Mouse (Mus musculus): ENCODE results near the gene Pitpnm2. TPM values are rescaled to one million over a fixed set of nuclear protein-coding genes. Genes with fewer than 3 reads are reported as not detected.

Gene Pitpnm2
- total RNA-seq, 4 experiments from 2014 or later: 260 to 337 (median 315) TPM

DNA sequence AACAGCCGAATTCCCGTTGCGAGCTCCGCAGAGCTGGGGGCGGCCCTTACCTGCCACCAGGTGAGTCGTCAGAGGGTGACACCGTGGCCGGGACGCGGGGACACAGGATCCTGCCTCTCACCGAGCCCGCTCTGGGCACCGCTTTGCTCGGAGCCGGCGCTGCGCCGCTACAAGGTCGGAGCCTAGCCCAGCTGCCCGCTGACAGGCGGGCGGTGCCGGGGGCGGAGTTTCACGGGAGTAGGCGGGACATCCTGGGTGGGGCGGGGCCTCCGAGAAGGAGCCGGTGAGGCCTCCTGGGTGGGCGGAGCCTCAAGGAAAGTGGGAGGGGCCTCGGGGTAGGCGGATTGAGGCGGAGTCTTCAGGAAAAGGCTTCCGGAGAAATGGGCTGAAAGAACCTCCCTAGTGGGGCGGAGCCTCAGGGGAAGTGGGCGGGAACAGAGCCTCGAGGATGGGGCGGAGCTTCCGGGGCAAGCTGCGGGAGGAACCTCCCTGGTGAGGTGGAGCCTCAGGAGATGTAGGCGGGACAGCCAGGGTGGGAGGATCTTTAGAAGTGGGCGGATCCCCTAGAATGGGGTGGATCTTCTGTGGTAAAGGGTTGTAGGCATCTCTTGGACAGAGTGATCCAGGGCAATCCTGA, 153.8 kb downstream of the Pitpnm2 start, which contains the start of gene Abcb9:
Gene Abcb9 (minus strand): TSS at position 203 of the 637 bp plus-strand sequence.
- DNase-seq (ENCODE audit: low spot score in 2 of 2): peak; percentile 95 to 97

DNA sequence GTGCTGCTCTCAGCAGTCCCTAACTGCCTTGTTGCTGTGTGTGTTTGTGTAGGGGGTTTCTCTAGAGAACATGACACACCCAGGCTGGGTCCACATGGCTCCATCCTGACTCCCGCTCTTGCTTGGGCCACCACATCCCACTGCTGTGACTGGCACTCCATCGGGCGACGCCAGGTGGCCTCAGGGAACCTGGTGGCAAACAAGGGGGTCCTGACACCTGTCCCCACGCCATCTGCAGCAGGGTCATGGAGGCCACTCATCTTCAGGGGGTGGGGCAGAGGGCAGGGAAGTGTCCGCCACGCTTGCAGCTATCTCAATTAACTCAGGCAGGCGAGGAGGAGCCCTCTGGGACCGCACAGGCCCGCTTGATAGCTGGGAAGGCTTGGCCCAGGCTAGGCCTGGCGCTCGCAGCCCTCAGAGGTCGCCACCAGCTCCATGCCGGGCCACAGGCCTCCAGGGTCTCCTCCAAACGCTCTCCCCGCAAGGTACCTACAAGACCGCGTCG, 154.4 kb downstream of the Pitpnm2 start:
- DNase-seq (ENCODE audit: low spot score in 2 of 2): no peak

DNA sequence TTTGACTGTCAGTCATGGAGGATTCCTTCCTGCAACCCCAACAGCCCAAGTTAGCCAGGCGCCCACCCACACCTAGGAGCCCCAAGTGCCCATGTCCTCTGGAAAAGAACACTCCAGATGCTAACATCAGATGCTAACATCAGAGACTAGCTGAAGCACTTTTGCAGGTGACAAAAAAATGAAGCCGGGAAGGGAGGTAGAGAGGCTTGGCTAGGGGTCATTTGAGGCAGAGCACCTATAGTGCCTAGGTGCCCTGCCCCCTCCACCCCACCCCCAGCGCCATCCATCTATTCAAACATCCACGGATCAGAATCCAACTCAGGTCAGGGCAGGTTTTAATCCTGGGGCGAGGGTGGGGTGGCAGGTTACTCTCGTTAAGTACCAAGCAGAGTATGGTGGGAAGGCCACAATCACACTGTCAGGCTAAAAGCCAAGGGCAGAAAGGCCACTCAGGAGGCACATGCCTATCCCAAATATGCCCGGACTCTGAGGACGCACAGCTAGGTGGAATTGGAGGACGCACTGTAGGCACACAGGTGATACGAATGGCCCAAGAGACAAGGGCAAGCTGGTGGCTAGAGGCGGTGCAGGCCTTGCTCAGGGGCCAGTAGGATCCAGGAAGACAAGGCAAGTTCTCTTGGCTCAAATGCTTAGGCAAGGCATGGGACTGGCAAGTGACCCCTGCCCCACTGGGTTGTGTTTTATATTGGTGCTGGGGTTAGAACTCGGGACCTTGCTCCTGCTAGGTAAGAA, 155.5 kb downstream of the Pitpnm2 start:
- no peak for DNase-seq (ENCODE audit: low spot score in 2 of 2)

DNA sequence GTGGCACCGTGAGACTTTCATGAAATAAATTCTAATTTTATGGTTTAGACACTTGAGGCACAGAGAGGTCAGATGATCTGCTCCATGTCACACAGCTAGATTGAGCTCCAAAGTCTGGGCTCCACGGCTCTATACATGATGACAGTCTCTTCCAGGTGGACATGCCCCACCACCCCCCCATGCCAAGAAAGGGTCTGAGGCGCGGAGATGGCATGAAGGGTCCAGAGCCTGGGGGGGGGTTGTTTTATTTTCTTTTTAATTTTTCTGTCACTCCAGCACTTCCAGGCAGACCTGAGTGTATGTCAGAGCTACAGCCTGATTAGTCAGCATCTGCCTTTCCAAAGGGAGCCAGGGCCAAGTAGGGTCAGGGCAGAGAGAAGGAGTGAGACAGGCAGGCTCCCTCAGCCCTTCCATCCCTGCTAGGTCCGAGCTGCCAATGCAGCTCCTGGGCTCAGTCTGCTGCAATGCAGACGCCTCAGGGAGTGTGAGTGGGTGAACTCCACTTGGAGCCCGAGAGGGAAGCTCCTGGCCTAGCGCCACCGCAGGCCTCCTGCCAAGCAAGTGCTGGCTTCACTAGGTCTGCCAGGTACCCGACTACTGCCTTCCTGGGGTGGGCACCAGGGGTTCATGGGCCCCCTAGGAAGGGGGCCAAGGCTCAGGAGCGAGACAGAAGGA, 156.3 kb downstream of the Pitpnm2 start:
- DNase-seq (ENCODE audit: low spot score in 2 of 2): peak in 1 of 2 experiments; percentile 76

DNA sequence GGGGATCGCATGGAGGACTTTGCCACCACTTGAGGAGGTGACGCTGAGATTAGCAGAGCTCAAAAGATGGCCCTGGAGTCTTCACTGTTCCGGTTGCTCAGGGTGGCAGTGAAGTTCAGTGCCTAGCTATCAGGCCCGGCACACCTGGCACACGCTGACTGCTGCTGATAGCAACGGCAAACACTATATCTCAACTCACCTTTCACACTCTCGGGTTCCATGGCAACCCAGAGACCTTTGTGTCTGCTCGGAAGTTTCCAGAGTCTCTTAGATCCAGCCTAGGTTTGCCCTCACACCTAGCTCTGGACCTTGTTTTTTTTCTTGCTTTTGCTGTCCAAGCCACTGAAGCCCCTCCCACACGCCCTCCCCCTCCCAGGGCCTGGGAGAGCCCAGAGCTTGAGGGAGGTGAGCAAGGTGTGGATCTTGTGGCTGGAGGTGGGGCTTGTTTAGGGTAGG, 157.6 kb downstream of the Pitpnm2 start:
- DNase-seq (ENCODE audit: low spot score in 2 of 2): no peak

DNA sequence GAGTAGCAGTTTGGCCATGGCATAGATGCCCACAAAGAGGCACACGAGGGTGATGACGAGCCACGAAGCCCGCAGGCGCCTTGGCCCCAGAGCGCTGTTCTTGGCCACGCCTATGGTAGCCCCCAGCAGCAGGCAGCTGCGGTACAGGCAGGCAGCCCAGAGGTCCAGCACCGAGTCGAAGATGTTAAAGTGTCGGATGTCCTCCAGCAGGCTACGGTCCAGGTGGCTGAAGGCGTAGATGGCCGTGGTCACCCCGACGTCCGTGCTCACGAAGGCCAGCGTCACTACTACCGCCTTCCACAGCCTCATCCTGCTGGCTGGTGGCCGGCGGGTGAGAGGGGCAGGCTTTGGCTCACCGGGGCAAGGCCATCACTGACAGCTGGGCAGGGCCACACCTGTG, 159.7 kb downstream of the Pitpnm2 start:
- DNase-seq (ENCODE audit: low spot score in 2 of 2): no peak

DNA sequence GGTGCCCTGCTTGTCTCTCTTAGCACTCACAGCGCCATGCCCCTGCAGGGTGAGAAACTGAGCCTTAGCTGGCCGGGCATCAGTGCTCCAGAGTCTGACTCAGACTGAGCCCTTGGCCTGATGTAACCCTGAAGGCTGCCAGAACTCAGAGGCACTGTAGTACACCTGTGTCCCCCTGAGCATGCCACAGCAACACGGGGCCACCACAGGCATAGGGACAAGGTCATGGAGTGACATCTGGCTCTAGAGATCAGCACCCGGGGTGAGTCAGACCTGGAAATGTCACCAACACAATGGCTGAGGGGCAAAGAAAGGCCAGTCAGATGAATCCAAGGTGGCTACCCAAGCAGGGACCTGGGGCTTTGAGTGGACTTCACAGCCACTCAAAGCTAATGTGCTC, 162.7 kb downstream of the Pitpnm2 start:
- no peak for DNase-seq (ENCODE audit: low spot score in 2 of 2)

DNA sequence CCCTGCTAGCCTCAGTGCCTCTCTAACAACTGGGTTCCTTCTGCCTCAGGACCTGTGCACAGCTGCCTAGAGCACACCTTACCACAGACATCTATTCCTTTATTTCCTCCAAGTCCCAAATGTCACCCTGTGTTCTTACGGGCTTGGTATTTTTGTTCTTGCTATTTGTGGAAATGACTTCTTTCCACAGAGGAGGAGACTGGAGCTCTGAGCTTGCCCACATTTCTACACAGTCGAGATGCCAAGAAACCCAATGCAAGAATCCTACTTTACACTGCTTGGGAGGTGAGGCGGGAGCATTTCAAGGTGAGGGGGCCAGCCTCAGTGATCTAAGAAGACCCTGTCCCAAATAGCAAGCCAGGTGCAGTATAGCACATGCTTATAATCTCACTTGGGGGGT, 164.0 kb downstream of the Pitpnm2 start:
- DNase-seq (ENCODE audit: low spot score in 2 of 2): no peak

DNA sequence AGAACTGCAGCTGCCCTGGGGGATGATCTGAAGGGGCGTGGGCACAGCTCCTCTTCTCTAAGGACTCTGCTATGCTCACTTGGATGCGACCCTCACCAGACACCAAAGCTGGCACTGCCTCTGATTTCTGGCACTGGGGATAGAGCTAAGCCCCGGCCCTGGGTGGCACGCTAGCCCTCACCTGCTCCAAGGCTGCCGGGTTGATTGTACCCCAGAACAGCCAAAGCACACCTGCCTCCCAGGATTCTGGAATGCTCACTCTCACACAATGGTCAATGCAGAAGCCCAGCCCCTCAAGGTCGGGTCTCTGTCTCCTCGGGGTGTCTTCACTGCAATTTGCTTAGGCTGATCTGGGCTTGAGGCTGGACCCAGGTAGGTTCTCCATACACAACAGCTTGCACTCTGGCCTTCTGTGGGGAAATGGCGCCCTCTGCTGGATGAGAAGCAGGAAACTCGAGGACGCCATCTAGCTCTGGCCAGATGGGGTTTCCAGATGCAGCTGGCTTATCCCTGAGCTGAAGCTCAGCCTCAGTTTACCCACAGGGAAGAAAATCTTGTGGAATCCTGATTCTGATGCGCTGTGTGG, 164.9 kb downstream of the Pitpnm2 start:
- DNase-seq (ENCODE audit: low spot score in 2 of 2): peak; percentile 70 to 86

DNA sequence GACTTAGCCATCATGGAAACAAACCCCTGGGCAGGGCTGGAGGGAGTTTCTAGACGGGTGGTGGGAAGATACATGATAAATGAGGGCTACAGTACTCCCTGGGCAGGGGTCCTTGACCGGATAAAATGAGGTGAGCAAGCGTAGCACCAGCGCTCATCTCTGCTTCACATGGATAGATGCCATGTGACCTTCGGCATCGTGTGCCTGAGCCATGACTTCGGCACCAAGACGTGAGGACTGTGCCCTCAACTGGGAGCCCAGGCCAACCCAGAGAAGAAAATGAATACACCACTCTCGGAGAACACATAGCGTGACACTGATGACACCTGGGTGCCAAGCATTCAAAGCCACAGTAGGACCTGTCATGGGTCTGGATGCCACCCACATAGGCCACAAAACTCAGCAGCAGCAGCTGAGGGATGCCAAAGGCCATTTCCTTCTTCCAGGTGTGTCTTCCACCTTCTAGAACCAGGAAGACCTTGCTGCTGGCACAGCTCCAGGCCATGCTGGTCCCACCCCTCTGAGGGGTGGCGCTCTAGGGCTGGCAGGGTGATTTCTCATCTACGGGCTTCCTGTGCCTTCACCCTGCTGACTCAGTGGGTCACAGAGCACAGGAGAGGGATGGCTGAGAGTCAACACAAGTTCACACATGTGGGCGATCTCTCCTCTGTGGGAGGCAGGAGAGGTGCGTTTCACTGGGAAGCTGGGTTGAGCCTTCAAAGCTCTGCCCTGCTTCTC, 165.5 kb downstream of the Pitpnm2 start:
- DNase-seq (ENCODE audit: low spot score in 2 of 2): no peak

DNA sequence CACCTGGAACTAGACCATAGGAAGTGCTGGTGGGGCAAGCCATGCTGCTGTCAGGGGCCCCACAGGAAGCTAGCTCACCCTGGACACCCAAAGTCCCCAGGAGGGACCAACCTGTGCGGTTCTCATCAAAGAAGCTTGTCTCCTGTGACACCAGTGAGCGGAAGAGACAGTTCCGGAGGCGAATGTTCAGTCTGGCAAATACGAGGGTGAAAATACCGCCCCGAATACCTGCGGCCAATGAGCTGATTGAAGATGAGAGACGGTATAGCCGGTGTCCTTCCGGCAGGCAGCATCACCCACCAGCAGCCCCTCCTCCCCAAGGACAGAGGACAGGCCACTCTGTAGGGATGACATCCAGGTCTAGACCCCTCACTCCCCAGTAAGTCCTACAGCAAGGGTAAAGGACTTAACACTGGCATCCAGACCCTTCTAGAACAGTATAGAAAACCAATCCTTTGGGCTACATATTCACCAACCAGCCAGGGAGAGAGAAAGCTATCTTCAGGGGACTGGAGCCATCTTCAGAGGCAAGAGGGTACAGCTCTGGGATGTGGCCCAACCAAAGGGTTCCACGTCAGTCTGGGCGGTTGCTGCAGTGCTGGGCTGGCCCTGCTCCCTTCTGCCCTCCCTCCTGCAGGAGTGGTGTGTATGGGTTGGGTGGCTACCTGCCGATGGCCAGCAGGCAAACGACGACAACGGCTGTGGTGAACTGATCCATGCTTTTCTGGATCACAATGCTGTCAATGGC, 166.4 kb downstream of the Pitpnm2 start:
- no peak for DNase-seq (ENCODE audit: low spot score in 2 of 2)

DNA sequence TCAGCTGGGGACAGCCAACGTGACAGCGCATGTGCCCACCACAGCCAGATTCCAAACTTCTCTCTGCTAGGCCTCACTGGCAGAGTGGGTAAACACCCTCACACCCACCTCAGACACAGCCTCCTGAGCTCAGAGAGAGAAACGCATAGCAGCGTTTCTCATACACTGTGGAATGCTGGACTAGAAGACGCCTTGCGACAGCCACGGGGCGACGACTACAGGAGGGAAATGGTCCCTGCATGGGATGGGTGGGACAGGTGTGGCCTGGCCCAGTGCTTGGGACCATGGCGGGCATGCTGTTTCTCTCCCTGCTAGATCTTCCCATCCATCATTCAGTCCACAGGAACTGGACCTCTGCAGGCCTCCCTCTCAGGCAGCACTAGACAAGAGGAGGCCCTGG, 167.1 kb downstream of the Pitpnm2 start:
- no peak for DNase-seq (ENCODE audit: low spot score in 2 of 2)

DNA sequence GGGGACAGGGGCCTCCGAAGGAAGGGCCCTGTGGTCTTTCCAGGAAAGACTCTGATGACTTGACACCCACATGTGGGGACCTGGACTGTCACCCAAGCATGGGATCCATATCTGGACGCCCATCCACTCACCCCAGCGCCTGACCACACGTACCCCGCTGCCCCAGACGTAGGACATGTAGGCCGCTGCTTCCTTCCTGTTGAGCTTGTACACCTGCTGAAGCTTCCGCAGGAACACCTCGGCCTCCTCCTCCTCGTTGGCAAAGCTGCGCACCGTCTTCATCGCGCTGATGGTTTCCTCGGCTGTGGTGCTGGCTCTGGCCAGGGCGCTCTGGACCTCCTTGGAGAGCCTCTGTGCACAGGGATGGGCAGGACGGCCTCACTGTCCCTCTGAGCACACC, 169.7 kb downstream of the Pitpnm2 start:
- no peak for DNase-seq (ENCODE audit: low spot score in 2 of 2)

DNA sequence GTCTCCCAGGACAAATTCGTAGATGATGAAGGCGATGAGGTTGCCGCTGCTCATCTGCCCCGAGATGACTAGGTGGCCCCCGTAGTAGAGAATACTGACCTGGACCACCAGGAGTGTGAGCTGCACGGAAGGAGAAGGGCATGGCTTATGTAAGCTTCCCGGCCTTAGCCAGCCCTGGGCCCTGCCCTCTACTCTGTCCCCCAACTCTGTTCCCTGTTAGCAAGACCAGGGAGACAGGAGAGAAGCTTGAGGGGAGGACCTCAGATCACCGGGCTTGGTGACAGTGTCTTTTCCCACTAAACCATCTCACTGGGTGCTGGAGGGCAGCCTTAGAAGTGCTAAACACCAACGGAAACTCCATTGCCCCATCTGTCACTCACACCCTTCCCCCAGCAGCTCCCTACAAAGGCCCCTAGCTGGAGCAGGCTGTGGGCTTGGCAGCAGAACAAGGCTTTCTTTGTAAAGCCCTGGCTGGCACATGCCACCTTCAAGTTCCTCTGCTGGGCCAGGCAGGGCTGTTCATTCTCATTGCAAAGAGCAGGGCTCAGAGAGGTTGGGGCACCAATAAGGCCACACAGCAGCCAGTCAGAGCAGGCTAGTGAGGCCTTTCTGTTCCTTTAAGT, 170.7 kb downstream of the Pitpnm2 start:
- peak; percentile 81 to 85 for DNase-seq (ENCODE audit: low spot score in 2 of 2)

DNA sequence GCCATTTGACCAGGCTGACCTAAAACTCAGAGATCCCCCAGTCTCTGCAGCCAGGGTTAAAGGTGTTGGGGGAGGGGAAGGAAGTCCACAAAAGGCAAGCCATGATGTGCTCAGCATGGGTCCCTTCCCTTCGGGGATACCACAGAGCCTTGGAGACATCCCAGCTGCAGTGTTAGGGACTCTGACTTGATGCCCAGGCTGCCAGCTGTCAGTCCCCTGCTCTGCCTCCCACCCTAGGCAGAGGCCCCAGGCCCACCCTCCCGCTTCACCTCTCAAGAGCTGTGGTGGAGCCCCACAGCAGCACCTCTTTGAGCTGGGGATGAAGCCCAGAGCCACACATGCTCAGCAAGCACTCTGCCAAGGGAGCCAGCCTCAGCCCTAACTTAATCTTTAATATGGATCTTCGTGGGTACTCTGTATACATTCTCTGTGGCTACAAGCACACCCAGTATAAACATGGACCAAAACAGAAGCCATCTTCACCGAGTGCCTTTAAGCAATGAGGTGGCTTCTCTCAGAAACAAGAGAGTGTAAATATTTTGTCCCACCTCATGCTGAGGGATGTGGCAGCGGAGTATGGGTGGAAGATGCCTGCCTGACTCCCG, 171.6 kb downstream of the Pitpnm2 start:
- no peak for DNase-seq (ENCODE audit: low spot score in 2 of 2)

DNA sequence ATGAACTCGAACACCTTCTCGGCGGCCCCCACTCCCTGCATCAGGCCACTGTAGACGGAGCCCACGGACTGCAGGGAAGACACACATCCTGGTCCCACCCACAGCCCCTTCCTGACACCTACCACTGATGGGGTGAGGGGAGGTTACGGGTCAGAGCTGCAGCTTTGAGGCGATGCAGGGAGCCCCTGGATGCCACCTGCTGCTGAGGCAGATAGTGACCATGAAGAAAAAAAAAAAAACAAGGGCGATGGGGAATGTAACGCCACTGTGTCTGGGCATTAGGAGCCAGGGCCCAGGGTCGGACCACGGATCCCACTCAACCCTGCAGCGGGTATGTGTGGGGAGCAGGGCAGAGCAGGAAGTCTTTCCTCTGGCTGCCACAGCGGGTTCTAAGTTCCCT, 172.3 kb downstream of the Pitpnm2 start:
- DNase-seq (ENCODE audit: low spot score in 2 of 2): no peak

DNA sequence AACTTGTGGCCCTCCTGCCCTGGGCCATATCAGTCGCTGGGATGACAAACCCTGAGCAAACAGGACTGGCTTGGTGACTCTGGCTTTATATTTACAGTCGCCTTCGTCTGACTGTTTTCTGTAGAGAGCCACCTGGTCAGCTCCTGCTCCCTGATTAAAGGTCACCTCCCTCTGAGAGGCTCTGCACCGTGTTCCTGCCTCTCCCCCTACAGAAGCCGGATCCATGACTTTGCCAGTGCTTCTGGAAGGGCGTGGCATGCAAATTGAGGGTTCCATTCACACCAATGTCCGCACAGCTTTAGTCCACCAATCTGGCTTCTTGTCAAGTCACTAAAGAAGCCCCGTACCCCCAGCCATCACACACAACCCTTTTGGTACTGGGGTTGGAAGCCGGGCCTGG, 173.0 kb downstream of the Pitpnm2 start:
- DNase-seq (ENCODE audit: low spot score in 2 of 2): no peak

DNA sequence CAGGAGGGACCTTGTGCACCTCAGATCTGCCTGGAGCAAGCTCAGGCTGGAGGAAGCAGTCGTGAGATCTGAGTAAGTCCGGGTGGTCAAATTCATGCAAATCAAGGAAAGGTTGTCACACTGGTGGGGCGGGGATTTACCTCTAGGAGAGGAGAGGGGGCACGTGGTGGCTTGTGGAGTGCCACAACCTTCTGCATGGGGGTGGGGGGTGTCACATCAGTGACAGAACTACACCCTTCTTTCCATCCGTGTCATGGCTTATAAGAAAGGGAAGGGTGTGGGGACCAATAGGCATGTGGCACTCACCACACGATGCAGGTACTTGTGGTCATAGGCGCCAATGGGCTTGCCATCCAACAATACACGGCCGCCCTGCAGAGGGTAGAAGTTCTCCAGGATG, 173.8 kb downstream of the Pitpnm2 start:
- no peak for DNase-seq (ENCODE audit: low spot score in 2 of 2)

DNA sequence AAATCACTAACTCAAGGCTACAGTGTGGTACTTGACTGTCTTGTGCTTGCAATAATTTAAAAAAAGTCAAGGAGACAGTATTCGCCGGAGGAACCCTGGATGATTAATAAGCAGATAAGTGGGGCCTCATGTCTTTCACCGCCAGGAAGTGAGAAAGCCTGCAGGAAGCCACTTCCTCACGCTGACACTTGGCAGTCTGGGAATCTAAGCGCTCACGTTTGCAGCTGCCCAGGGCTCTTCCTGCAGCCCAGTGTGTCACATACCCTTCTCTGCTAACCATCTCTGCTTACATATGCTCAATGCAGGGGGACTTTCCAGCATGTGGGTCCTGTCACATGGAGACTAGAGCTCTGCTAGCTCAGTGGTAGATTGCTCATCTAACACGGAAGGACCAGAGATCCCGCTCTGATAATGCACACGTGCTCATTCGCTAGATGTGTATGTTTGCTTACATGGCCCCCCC, 174.7 kb downstream of the Pitpnm2 start:
- DNase-seq (ENCODE audit: low spot score in 2 of 2): no peak
